Mouse (Mus musculus): Measurements from ENCODE around the gene Wars.

DNA sequence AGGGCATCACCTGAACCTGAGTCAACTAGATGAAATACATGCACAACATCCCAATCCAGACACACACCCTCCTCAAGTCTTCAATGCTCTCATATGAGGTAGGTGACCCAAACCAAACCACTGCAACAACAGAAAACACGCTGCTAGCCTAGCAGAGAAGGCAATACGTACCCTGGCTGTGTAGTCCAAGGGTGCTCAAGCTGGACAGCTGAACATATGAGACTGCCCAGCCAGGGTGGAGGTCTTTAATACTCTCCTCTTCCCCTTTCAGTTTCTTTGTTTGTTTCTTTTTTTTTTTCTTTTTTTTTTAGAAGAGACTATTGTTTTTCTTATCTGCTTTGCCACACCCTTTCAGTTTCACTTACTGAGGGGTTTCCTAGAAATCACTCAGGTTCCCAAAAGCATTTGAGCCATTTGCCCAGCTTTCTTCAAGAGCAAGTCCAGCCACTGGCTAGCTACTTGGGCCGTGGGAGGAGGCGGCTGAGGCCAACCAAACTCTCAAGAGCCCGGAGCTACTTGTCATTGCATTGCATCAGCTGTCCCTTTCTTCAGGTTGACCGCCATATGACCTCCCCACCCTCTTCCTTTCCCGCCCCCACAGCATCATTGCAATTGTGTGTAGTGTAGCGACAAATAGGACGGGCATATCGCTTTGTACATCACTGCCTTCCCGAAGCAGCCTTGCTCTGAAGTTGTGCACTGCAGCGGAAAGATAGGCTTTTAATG lies 822 bp downstream of the Wars start, which contains the start of gene Wdr25:
- TF ChIP-seq CTCF (conservative IDR thresholded peaks at IDR 0.05; ENCODE audit: low read length) (no peak), NANOG (IDR thresholded peaks at IDR 0.05; ENCODE audit: borderline replicate concordance, low read length) (no peak), POU5F1 (IDR thresholded peaks at IDR 0.05; ENCODE audit: borderline replicate concordance, low read length) (no peak)

Measured in E14TG2a.4 (cell line).